Mouse (Mus musculus): ENCODE measurements around the gene Adar.

The Adar gene

GRCm38 (mm10) chr3:89798518-89798917, 83.7 kb downstream of the Adar start:
- DNase-seq = peak; percentile 84

- DNase-seq = peak; percentile 83
These were observed 84.7 kb downstream of the Adar start for GRCm38 (mm10) chr3:89799476-89799875.

- DNase-seq = peak; percentile 4
These were observed 85.3 kb downstream of the Adar start for GRCm38 (mm10) chr3:89800078-89800477.

GRCm38 (mm10) chr3:89800774-89801506, 86.1 kb downstream of the Adar start:
- peak; percentile 29 for DNase-seq

GRCm38 (mm10) chr3:89801507-89801847, 86.7 kb downstream of the Adar start:
- DNase-seq = peak; percentile 96

GRCm38 (mm10) chr3:89802876-89803275, 88.1 kb downstream of the Adar start:
- peak; percentile 90 for DNase-seq

Data from heart, adult 11 months (tissue).